Mouse (Mus musculus) embryo, embryonic 9.5 days (tissue): Measurements from ENCODE around the gene Gm7954.
A peak's percentile ranks its signal among the peaks of the same experiment; 100 is the strongest.
"Not testable (repeated sequence)": the region's sequence is repeated elsewhere in the genome, so short reads cannot be mapped to it uniquely, and the experiment has no call there.

Experiments used
- DNase-seq: peaks from one replicate; pipeline ENCODE4 v3.0.0-alpha.2; 2017; ENCODE audit errors: extremely low spot score

The Gm7954 gene

DNA sequence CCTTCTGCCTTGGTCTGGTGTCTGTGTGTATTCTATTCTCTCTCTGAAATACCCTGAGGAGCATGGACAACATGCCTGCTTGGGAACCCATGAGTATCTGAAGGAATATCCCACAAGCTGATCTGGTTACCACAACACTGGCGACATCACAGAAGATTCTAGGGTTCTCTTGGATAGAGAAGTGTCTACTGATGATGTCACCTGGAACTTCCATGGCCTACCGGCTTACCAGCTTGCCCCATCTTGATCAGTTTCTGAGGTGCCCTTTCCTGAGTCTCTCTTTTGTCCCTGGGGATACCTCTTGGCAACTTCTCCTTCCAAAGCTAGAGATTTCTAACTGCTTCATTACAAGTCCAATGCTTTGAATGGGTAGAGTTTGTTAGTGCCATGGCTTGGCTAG, at the start of gene Gm7954:
Gene Gm7954 (minus strand): TSS at position 101 of the 400 bp plus-strand sequence.
- not testable (repeated sequence) for DNase-seq

DNA sequence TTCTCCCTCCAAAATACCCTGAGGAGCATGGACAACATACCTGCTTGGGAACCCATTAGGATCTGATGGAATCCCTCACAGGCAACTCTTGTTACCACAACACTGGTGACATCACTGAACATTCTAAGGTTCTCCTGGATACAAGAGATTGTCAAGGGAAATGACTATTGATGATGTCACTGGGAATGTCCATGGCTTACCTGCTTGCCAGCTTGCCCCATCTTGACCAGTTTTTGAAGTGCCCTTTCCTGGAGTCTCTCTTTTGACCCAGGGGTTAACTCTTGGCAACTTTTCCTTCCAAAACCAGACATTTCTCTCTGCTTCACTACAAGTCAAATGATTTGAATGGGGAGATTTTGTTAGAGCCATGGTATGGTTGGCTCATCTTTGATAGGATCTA, 36.1 kb upstream of the Gm7954 start, which contains the start of gene Gm3486:
Gene Gm3486 (minus strand): TSS at position 101 of the 400 bp plus-strand sequence.
- not testable (repeated sequence) for DNase-seq

DNA sequence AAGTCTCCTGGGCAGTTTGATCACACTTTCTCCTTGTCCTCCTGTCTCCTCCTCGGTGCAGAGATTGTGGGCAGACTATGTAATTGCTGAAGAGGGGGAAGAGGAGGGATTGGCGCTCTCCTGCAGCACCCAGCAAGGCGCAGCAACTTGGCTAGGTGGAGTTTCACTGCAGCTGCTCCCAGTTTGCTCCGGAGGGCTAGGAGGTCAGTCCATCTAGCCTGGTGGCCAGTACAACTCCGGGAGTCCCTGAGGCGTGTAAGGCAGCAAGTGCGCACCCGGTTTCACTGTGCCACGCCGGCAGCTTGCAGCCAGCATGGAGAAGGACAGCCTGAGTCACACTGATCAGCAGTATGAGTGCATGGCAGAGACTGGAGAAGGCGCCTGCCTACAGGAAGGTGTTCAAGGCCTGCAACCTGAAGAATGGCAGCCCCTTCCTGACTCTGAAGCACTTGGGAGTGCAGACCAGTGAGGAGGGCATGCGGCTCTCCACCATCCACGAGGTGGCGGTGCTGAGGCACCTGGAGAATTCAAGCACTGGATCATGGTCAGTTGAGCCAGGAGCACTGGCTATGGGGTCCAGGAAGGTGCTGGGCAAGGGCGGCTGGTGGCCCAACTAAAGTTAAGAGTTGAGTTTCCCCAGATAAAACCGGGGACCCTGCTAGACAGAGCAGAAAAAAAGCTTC, 27.8 kb downstream of the Gm7954 start:
- peak; percentile 20 for DNase-seq

DNA sequence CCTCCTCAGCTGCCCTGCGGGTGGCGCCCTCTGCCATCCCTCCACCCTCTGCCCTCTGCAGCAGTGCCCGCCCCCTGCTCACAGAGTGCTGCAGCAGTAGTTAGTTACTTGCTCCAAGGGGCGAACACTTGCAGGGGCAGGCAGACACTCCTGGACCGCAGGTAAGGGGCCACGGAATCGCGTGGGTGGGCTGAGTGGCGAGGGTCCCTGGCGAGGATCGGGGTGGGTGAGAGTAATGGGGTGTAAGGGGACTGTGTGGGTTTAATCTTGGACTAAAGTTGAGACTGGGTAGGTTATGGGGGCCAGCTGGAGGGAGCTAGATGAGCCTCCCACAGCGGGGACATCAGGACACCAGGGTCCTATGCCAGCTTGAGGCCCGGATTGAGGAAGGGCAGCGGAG, 28.6 kb downstream of the Gm7954 start:
- DNase-seq, result peak; percentile 2

DNA sequence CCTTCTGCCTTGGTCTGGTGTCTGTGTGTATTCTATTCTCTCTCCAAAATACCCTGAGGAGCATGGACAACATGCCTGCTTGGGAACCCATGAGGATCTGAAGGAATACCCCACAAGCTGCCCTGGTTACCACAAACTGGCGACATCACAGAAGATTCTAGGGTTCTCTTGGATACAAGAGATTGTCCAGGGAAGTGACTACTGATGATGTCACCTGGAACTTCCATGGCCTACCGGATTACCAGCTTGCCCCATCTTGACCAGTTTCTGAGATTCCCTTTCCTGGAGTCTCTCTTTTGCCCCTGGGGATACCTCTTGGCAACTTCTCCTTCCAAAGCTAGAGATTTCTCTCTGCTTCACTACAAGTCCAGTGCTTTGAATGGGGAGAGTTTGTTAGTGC, 45.1 kb downstream of the Gm7954 start, which contains the start of gene Gm6482:
Gene Gm6482 (minus strand): TSS at position 101 of the 400 bp plus-strand sequence.
- not testable (repeated sequence) for DNase-seq
